Mouse (Mus musculus): ENCODE measurements around the gene Ly6g6e.

The Ly6g6e gene

DNA sequence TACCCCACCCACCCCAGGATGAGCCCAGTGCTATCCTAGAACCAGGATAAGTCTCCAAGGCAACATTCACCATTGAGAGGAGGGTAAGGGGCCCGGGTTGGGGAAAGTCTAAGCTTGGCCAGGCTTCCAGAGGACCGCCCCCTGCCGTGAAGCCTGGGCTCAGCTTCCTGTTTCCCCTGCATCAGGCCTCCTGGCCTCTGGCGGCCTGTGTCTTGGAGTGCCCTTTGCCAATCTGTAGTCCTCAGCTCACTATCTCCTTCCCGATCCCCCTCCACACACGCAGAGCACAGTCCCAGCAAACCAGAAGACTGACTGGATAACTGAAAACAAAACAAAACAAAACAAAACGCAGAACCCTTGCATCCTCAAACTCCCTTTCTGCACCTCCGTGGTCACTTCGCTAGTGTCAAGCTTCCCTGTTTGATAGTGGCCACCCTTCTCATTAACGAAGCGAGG lies 27.1 kb upstream of the Ly6g6e start, which contains the start of gene Clic1:
Clic1 (plus strand) TSS at position 406 of the 456 bp plus-strand sequence.
- WGBS = 22% methylated on average over 11 of the region's 11 CpGs

DNA sequence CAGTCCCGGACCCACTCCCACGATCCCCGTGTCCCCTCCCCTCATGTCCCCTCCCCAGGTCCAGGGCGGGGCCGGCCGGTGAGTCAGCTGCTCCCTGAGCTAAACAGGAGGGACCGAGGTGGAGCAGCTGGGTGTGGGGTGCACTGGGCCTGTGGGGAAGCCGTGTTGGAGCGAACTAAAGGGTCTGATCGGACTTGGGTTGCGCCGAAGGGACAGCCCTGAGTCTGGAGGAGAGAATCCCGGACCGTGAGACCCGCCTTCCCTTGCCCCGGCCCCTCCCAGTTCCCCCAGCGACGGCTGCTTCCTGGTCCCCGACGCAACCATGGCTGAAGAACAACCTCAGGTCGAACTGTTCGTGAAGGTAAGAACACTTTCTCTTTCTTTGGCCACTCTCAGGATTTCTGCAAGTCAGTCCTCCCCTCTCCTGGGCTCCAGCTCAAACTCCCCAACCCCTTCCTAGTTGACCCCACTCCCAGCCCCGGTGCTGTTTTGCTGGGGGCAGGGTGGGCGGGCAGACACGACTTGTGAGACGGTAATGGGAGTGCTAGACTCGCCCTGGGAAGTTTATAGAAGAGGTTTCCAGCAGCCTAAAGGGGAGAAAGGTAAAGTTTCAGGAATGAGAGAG lies 26.5 kb upstream of the Ly6g6e start:
- WGBS = 6% methylated on average over 27 of the region's 27 CpGs

- 24% methylated on average over 21 of the region's 21 CpGs for WGBS
Measured at GRCm38 (mm10) chr17:35051156-35052086, 25.3 kb upstream of the Ly6g6e start.

- WGBS = 78% methylated on average over 12 of the region's 12 CpGs
Measured at GRCm38 (mm10) chr17:35052271-35052798, 24.4 kb upstream of the Ly6g6e start.

- 86% methylated on average over 7 of the region's 7 CpGs for WGBS
Measured at GRCm38 (mm10) chr17:35055691-35056495, 20.8 kb upstream of the Ly6g6e start.

GRCm38 (mm10) chr17:35057090-35057489 lies 19.6 kb upstream of the Ly6g6e start:
- WGBS = 87% methylated on average over 3 of the region's 3 CpGs

DNA sequence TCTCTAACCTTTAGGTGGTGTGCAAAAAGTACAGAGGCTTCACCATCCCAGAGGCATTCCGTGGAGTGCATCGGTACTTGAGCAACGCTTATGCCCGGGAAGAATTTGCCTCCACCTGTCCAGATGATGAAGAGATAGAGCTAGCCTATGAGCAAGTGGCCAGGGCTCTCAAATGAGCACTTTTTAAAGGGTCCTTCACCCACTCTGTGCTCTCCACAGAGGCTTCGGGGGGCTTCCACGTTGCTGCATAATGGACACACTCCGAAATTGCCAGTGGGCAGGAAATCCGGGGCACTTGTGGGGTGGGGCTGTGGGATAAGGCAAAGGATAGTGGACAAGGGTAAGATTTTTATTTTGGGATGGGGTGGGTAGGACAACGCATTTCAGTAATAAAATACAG lies 18.4 kb upstream of the Ly6g6e start:
- 66% methylated on average over 9 of the region's 9 CpGs for WGBS

DNA sequence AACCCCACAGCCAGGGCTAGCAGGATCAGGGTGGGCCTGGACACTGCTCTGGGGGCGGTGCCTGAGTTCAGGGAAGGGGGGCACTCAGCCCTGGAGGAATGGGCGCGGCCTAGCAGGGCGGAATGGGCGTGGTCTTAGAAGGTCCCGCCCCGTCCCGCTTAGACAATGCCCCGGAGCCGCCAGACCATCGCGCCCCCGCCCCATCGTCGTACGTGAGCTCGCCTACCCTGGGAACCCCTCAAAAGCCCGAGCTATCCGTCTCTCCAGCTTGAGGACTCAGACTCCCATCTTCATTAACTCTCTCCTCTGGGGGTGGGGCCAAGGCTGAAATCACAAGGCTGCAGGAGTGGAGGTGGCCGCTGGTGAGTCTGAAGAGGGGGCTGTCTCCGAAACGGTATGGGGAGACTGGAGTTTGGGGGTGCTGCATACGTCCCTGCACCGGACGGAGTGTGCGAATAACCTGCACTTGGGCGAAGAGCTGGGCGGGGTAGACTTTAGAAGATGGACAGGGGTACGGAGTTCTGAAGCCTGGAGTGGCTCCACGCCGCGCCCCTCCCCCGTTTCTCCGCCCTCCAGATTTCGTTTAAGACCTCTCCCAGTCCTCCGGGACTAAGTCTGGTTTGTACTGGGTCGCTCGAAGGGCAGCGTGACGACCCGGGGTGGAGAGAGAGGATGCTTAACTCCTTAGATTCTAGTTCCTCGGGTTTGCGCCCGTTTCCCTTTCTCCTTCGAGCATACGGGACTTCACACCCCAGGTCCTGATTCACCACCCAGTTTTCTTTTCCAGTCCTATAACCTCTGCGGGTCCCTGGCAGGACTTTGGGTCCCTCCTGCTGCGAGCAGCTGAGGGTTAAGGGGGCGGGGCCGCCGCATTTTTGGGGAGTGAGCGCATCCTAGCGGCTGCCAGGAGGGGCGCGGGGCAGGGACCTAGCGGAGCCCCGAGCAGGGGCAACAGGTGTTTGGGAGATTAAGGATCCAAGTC lies 17.5 kb upstream of the Ly6g6e start, which contains the start of gene Ddah2:
Ddah2 (plus strand) TSS at position 125 of the 982 bp plus-strand sequence.
- WGBS = under 1% methylated on average over 57 of the region's 57 CpGs

GRCm38 (mm10) chr17:35060071-35060470 lies 16.6 kb upstream of the Ly6g6e start:
- WGBS = 25% methylated on average over 14 of the region's 14 CpGs

DNA sequence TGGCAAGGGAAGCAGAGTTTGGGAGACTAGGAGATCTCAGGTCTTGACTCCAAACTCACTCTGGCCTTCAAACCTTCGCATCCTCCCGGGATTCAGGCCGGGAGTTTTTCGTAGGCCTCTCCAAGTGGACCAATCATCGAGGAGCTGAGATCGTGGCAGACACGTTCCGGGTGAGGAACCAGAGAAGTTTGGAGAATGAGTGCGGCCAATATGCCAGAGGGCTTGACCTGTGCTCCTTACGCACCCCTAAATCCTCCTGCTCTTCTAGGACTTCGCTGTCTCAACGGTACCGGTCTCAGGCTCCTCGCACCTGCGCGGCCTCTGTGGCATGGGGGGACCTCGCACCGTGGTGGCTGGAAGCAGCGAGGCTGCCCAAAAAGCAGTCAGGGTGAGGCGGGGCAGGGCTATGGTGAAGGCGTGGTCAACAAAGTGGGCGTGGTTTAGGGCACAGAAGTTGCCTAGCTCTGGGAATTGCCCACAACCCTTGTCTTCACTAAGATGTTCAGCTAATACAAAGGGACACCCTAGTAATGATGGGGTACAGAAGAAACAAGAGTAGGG lies 15.9 kb upstream of the Ly6g6e start:
- 78% methylated on average over 22 of the region's 22 CpGs for WGBS

- 84% methylated on average over 8 of the region's 8 CpGs for WGBS
Measured at GRCm38 (mm10) chr17:35061299-35061698, 15.4 kb upstream of the Ly6g6e start.

GRCm38 (mm10) chr17:35063466-35063865 lies 13.2 kb upstream of the Ly6g6e start:
- 91% methylated on average over 3 of the region's 3 CpGs for WGBS

- WGBS = 73% methylated on average over 10 of the region's 10 CpGs
Measured at GRCm38 (mm10) chr17:35064378-35064877, 12.3 kb upstream of the Ly6g6e start.

GRCm38 (mm10) chr17:35064951-35065947 lies 11.5 kb upstream of the Ly6g6e start, which contains the start of gene Ly6g6c:
Gene Ly6g6c (plus strand): TSS chr17:35065388.
- 21% methylated on average over 48 of the region's 48 CpGs for WGBS

DNA sequence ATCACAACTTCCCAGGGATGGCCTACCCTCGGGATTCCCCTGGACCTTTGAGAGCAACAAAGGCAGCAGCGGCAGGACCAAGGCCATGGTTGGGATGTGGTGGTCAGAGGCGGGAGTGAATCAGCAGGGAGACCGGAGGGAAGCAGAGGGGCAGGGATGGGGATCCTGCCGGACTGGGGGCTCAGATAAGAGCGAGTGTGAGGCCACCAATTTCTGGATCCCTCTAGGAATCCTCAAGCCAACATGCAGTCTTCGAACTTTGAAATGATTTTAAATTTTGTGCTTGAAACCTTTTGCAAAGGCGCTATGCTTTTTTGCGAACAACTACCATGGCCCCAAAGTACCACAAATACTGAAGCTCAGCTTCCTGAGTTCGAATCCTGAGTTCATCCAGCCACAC lies 10.6 kb upstream of the Ly6g6e start, which contains the start of gene Mpig6b:
Mpig6b (minus strand) TSS at position 101 of the 400 bp plus-strand sequence.
- WGBS = 69% methylated on average over 10 of the region's 10 CpGs

DNA sequence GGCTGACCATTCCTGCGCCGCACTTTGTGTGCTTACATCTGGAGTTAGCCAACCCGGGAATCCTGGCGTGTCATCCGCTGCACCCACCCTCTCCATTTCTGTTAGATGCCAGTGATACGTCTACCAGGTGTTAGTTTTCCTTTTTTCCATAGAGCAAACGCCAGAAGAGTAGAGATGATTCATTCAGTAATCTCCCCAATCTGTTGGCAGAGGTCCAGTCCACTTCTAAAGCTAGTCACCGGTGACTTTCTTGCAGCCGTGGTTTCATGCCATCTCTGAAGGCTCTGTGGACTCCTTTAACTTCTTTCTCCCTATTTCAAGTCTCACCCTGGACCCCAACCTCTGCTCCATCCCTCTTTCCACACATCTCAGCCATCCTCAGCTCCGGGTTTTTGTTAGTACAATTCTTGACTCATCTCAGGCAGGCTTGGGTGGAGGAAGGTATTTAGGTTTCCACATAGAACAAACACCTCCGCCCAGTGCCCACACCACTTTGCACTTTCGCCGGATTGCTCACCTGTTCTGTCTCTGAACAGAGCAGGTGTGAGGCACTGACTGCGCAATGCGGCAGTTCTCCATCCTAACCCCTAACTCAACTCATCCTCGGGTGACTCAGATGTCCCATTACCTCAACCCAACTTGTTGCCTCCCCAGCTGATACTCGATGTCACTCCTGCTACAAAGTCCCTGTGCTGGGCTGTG lies 8.3 kb upstream of the Ly6g6e start:
- WGBS = 60% methylated on average over 17 of the region's 17 CpGs

DNA sequence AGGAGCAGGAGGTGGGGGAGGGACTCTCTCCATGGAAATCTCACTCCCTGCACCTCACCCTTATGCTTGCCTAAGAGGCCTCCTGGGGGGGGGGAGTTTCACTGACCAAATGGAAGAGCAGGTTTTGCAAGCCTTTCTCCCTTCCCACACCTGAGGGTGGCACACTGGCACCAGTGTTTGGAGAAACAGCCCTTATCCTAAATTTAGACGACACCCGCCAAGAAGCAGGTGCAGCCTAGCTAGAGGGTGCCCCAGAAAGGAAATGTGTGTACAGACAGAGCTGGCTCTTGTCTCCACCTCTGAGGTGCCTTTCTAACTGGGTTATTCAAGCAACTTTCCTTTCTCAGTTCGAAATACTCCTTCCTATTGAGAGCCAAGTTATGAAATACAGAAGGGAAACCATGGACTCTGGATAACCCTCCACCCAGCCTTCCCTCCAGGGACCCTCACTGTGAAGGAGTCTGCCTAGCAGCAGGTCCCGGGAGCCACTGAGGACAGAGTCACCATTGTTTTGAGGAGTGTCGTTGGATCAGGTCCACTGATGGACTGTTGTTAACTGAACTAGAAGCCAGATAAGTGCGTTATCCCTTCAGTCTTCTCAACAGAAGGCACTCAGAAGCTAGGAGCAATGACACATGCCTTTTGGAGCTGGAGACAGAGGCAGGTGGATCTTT lies 6.0 kb upstream of the Ly6g6e start:
- 45% methylated on average over 6 of the region's 6 CpGs for WGBS
